Mouse (Mus musculus): ENCODE measurements around the gene Ppa2. TPM values are rescaled to one million over a fixed set of nuclear protein-coding genes. Genes with fewer than 3 reads are reported as not detected.

The Ppa2 gene
- polyA plus RNA-seq, 1 experiment from 2014 or later: 20.2 TPM

DNA sequence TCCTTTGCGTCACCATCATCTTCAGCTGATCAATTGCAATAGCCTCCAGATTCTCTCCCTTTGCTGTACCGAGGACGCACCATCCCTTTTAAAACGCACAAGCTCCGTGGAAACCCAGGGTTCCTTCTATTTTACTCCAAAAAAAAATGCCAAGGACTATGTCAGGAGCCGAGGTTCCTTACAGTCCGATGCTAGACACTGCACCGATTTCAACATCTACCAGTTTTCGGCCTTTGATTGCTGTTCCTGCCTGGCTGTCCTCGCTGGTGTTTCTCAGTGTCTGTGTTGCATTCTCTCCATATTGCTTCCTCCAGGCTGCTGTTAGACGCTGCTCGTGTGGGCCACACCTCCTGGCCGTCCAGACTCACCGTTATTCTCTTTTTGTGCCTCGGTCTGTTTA, 8.7 kb downstream of the Ppa2 start:
- H3K4me3 ChIP-seq (ENCODE audit: inconsistent target): no peak overlapping the region
- 90% methylated on average over 15 of the region's 15 CpGs for WGBS (ENCODE audit: missing documents)
- H3K36me3 ChIP-seq (ENCODE audit: inconsistent target): no peaks in the 10 kb centered on the region
- H3K79me2 ChIP-seq (ENCODE audit: inconsistent target): no peaks in the 10 kb centered on the region
- H3K27ac ChIP-seq: no peak overlapping the region

DNA sequence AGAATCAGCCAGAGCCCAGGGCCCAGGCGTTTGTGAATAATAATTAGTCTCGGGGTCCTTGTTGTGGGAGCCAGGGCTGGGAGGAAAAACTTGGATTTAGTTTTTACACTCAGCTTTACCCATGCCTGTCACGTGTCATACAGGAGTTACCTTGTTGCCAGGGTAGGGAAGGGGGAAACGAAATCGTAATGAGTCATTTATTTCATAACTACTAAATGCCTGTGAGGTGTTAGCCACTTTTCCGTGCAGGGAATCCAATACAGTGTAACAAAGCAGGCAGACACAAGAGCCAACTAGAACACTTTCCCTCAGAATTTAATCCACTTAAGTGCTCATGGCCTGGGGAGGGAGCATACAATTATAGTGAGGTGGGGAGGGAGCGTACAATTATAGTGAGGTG, 9.9 kb downstream of the Ppa2 start:
- no peaks in the 10 kb centered on the region for H3K79me2 ChIP-seq (ENCODE audit: inconsistent target)
- H3K4me3 ChIP-seq (ENCODE audit: inconsistent target): no peak overlapping the region
- H3K36me3 ChIP-seq (ENCODE audit: inconsistent target): no peaks in the 10 kb centered on the region
- H3K27ac ChIP-seq: no peak overlapping the region
- WGBS (ENCODE audit: missing documents): 87% methylated on average over 7 of the region's 7 CpGs

DNA sequence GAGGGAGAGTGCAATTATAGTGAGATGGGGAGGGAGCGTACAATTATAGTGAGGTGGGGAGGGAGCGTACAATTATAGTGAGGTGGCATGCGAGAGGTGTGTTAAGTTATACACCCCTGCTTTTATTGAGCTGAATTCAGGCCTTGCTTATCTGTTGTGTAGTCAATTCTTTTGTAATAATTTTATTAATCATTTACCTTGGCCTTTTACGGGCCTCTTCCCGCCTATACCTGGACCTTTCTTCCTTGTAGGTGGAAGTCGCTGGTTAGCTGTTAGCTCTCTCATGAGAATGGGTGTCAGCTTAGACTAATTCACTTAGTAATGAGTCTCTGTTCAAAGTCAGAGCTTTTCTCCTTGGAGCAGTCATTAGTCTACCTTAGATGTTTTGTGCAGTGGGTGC, 10.4 kb downstream of the Ppa2 start:
- H3K4me3 ChIP-seq (ENCODE audit: inconsistent target): no peak overlapping the region
- WGBS (ENCODE audit: missing documents): 96% methylated on average over 6 of the region's 6 CpGs
- no peaks in the 10 kb centered on the region for H3K79me2 ChIP-seq (ENCODE audit: inconsistent target)
- H3K36me3 ChIP-seq (ENCODE audit: inconsistent target): no peaks in the 10 kb centered on the region
- H3K27ac ChIP-seq: no peak overlapping the region

DNA sequence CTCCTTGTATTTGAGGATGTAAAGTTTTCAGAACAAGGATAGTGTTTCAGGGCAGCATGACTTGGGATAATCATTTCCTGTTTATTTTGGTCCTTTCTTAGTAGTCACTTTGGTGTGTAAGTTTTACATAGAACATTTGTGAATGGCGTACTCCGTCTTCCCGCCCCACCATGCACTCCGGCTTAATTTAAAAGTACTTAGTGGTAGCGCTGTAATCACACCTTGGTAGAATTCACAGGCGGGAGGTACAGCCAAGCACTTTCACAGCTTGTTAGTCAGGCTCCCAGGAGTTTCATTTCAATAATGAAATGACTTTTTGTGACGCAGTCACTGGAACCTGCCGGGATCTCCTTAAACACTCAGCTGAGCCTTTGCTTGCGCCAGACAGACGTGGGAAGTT, 12.0 kb downstream of the Ppa2 start:
- 96% methylated on average over 10 of the region's 10 CpGs for WGBS (ENCODE audit: missing documents)
- Histone ChIP-seq H3K79me2 (ENCODE audit: inconsistent target) (no peaks in the 10 kb centered on the region), H3K27ac (no peak overlapping the region), H3K36me3 (ENCODE audit: inconsistent target) (no peaks in the 10 kb centered on the region), H3K4me3 (ENCODE audit: inconsistent target) (no peak overlapping the region)

DNA sequence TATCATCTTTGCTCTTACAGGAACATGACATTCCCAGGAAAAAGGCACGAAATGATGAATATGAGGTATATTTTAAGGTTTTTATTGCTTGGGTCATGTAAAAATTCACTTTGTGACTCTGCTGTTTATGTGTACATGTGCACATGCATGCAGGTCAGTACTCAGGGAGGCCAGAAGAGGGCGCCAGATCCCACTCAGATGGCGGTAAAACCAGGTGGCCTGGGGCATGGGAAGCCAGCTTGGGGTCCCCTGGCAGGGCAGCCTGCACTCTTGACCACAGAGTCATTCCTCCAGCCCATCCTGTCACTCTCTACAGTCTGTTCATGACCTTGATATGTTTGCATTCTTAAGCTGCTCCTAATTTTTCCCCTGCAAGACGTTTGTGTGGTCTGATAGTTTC, 12.6 kb downstream of the Ppa2 start:
- H3K79me2 ChIP-seq (ENCODE audit: inconsistent target): no peaks in the 10 kb centered on the region
- H3K27ac ChIP-seq: no peak overlapping the region
- H3K36me3 ChIP-seq (ENCODE audit: inconsistent target): no peaks in the 10 kb centered on the region
- H3K4me3 ChIP-seq (ENCODE audit: inconsistent target): no peak overlapping the region
- 93% methylated on average over 4 of the region's 4 CpGs for WGBS (ENCODE audit: missing documents)

DNA sequence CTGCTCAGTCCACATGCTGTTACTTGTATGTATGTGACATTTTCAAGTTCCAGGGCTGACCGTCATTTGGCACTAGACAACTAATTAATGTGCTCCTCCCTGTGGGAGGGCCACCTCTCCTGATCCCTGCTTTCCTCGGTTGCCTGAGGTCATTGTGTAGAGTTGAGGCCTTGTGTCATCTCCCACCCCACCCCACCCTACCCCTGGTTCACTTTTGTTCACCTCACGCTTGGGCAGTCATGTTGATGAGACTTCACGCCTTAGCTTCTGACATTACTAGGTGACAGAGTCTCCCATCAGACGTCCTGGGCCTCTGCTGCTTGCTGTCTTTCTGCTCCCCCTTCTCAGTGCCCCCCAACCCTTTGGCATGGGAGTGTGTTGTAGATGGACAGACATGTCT, 15.2 kb downstream of the Ppa2 start:
- no peaks in the 10 kb centered on the region for H3K36me3 ChIP-seq (ENCODE audit: inconsistent target)

DNA sequence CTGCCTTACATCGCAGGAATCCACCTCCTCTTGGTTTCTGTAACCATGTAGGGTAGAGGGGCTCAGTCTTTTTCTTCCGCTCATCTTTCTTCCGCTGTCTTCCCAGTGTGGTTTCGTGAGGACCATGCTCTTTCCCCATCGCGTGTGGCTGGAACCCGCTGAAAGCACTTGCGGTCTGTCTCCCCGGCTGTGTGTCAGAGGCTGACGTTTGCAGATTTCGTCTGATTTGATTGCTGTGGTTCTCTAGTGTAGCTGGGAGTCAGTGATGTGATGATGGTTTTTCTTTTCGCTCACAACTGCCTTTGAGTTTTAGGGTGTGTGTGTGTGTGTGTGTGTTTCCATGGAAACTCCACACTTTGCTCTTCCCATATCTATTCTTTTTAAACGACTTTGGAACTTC, 18.6 kb downstream of the Ppa2 start:
- Histone ChIP-seq H3K36me3 (ENCODE audit: inconsistent target) (no peaks in the 10 kb centered on the region), H3K79me2 (ENCODE audit: inconsistent target) (no peaks in the 10 kb centered on the region), H3K4me3 (ENCODE audit: inconsistent target) (no peak overlapping the region), H3K27ac (no peak overlapping the region)
- 91% methylated on average over 10 of the region's 13 CpGs for whole genome bisulfite sequencing (ENCODE audit: missing documents)

More for the DNA sequence above, 15.2 kb downstream of the Ppa2 start:
- H3K79me2 ChIP-seq (ENCODE audit: inconsistent target): no peaks in the 10 kb centered on the region
- no peak overlapping the region for H3K4me3 ChIP-seq (ENCODE audit: inconsistent target)
- WGBS (ENCODE audit: missing documents): 94% methylated on average over 5 of the region's 5 CpGs
- no peak overlapping the region for H3K27ac ChIP-seq

DNA sequence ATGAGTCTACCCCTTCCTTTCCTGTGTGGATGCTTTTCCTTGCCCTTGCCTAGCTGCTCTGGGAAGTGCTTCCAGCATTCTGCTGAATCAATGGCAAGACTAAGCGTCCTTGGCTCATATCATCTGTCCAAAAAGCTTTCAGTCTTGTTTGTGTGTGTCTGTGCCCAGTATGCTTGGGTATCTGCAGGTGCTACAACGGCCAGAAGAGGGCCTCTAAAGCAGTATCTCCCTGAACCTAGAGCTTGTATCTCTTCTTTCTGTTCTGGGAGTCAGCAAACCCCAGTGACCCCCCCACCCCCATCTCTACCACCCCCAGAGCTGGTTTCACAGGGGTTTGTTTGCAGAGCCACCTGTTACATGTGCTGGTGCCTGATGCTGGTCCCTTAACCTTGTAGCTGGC, 19.5 kb downstream of the Ppa2 start:
- no peaks in the 10 kb centered on the region for H3K79me2 ChIP-seq (ENCODE audit: inconsistent target)
- no peaks in the 10 kb centered on the region for H3K36me3 ChIP-seq (ENCODE audit: inconsistent target)
- no peak overlapping the region for H3K4me3 ChIP-seq (ENCODE audit: inconsistent target)
- H3K27ac ChIP-seq: no peak overlapping the region
- WGBS (ENCODE audit: missing documents): 92% methylated on average over 2 of the region's 2 CpGs

DNA sequence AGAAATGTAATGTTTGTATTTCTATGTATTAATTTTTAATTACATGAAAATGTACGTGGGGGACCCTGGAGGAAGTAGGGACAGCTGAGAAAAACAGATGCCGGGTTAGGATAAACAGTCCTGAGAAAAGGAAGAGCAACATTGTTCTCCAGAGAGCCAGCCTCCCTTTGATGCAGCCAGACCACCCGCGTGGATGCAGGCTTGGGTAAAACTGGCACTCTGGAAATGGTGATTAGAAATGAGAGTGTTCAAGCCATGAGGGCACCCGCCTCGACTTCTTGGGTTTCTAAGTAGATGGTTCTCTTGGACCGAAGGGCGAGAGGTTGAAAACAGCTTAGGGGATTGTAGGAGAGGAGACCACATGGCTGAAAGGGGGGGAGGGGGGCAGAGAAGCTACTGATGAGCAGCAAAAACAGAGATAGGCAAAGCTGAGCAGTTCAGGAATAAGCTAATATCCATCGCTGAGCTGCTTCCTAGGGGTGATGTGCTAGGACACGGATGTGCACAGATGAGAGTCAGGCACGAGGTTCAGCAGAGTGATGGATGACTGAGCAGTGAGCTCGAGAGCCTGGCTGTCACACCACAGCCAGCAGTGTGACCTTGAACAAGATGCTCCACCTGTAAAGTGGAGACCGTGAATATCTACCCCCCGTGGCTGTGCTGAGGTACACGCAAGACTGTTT, 21.4 kb downstream of the Ppa2 start:
- WGBS (ENCODE audit: missing documents): 95% methylated on average over 15 of the region's 15 CpGs
- no peaks in the 10 kb centered on the region for H3K79me2 ChIP-seq (ENCODE audit: inconsistent target)
- no peaks in the 10 kb centered on the region for H3K36me3 ChIP-seq (ENCODE audit: inconsistent target)
- no peak overlapping the region for H3K4me3 ChIP-seq (ENCODE audit: inconsistent target)
- H3K27ac ChIP-seq: no peak overlapping the region

DNA sequence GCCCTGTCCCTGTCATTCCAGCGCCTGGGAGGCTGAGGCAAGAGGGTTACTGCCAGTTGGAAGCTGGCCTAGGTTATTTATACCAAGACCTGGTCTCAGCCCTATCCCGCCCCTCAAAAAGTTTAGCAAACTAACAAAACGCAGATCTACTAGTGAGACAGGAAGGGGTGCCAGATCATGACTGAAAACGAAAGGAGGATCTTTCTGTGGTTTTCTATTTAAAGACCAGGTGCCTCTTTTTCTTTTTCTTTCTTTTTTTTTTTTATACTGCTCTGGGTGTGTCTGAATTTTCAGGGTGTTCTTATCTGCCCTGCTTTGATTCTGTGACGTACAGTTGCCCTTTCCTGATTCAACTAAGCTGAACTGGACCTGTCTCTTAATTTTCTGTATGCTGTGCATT, 22.4 kb downstream of the Ppa2 start:
- no peak overlapping the region for H3K4me3 ChIP-seq (ENCODE audit: inconsistent target)
- H3K79me2 ChIP-seq (ENCODE audit: inconsistent target): no peaks in the 10 kb centered on the region
- WGBS (ENCODE audit: missing documents): 26% methylated on average over 5 of the region's 5 CpGs
- H3K27ac ChIP-seq: no peak overlapping the region
- H3K36me3 ChIP-seq (ENCODE audit: inconsistent target): no peaks in the 10 kb centered on the region

DNA sequence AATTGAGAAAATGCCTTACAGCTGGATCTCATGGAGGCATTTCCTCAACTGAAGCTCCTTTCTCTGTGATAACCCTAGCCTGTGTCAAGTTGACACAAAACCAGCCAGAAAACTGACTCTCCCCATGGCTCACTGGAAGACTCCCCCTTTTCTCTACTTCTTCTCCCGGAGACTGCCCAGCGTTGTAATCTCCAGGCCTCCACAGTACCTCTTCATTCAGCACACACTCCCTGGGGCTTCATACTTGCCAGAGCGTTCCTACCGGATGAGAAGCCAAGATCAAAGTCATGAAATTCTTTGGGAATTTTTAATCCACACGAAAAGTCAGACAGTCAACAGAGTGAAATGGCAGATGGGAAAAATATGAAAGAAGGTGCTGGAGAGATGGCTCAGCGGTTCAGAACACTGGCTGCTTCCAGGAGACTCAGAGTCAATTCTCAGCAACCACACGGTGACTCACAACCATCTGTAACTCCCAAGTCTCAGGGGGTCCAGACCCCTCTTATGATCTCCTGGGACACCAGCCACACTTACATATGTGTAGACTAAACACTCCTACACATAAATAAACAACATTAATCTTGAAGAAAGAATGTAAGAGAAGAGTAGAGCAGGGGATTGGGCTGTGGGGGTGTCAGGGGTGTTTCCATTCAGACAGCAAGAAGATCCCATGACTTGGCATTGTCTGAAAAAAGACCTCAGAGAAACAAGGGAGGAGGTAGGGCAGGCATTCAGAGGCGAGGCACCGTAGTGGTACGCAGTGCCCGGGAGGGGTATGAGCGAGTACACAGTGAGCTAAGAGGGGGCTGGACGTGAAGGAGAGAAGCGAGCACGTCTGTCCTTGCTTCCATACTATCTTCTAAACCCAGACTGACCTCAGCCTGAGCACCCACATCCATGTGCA, 23.6 kb downstream of the Ppa2 start:
- no peaks in the 10 kb centered on the region for H3K79me2 ChIP-seq (ENCODE audit: inconsistent target)
- H3K4me3 ChIP-seq (ENCODE audit: inconsistent target): no peak overlapping the region
- no peaks in the 10 kb centered on the region for H3K36me3 ChIP-seq (ENCODE audit: inconsistent target)
- WGBS (ENCODE audit: missing documents): 97% methylated on average over 15 of the region's 15 CpGs
- no peak overlapping the region for H3K27ac ChIP-seq

DNA sequence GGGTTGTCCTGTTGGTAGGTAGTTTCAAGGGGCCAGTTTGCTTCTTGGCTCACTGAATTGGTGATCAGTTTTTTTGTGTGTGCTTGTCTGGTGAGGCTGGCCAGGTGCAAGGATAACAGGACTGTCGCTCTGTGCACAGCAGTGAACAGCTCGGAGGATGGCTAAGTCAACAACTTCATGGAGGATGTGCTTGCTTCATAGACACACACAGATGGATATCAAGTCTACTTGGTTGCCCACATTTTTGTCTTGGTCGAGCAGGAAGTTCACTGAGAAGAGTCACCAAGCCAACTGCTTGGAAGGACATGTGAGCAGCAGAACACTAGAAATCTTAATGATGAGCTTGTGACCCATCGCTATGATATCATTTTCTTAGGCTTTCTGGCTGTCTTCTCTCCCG, 24.8 kb downstream of the Ppa2 start:
- no peaks in the 10 kb centered on the region for H3K36me3 ChIP-seq (ENCODE audit: inconsistent target)
- H3K27ac ChIP-seq: no peak overlapping the region
- no peak overlapping the region for H3K4me3 ChIP-seq (ENCODE audit: inconsistent target)
- H3K79me2 ChIP-seq (ENCODE audit: inconsistent target): no peaks in the 10 kb centered on the region
- 80% methylated on average over 5 of the region's 5 CpGs for WGBS (ENCODE audit: missing documents)

DNA sequence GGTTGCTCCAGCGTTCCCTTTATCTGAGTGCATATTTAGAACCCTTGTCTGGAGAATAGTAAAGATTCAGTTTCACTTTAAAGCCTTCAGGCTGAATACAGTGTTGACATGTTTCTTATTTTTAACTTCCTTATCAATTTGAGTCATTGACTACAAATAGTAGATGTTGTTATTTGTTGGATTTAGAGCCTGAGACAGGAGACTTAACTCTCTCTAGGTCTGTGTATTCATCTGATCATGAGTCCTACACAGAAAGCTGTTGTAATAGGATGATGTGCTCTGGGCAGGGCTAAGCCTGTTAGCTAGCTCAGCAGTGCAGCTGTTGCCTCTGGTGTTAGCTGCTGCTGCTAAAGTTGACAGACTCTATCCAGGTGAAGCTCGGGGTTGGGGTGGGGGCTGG, 25.3 kb downstream of the Ppa2 start:
- Histone ChIP-seq H3K27ac (no peak overlapping the region), H3K4me3 (ENCODE audit: inconsistent target) (no peak overlapping the region), H3K36me3 (ENCODE audit: inconsistent target) (no peaks in the 10 kb centered on the region), H3K79me2 (ENCODE audit: inconsistent target) (no peaks in the 10 kb centered on the region)
- WGBS (ENCODE audit: missing documents): 81% methylated on average over 2 of the region's 2 CpGs

DNA sequence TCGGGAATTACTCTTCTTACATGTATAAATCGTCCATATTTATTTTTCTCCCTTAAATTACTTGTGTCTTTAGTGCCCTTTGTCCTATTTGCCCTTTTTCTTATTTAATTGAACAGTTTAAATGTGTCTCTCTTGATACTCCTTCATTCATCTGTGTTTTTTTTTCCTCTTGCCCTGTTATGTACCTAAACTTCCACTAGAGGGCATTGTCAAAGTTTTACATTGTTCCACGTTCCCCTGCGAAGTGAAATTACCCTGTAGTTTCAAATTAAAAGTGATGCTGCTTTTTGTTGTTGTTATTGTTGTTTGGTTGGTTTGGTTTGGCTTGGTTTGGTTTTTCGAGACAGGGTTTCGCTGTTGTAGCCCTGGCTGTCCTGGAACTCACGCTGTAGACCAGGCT, 26.5 kb downstream of the Ppa2 start:
- Histone ChIP-seq H3K4me3 (ENCODE audit: inconsistent target) (no peak overlapping the region), H3K79me2 (ENCODE audit: inconsistent target) (no peaks in the 10 kb centered on the region), H3K27ac (no peak overlapping the region), H3K36me3 (ENCODE audit: inconsistent target) (no peaks in the 10 kb centered on the region)
- WGBS (ENCODE audit: missing documents): 81% methylated on average over 7 of the region's 7 CpGs

DNA sequence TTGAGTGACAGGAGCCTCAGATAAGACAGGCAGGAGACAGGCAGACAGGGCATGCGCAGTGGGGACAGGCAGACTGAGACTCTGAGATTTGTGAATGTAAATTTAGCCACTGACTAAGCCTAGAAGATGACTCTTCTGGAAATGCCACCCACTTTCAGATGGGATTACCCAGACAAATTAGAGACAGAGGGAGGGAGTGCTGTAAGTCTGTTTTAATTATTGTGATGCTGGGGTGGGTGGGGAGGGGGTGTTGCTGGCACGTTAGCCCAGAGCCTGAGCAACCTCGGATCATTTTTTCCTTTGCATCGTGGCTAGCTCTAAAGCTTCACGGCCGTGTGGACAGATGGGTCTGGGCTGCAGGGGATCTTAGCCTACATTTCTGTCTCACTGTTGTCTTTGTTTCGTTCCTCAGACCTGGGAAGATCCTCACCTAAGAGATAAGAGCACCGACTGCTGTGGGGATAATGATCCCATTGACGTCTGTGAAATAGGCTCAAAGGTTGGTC, 29.0 kb downstream of the Ppa2 start:
- WGBS (ENCODE audit: missing documents): 42% methylated on average over 9 of the region's 9 CpGs
- H3K4me3 ChIP-seq (ENCODE audit: inconsistent target): no peak overlapping the region
- H3K36me3 ChIP-seq (ENCODE audit: inconsistent target): no peaks in the 10 kb centered on the region
- H3K79me2 ChIP-seq (ENCODE audit: inconsistent target): no peaks in the 10 kb centered on the region
- no peak overlapping the region for H3K27ac ChIP-seq

Data from macrophage (primary cell).